10 mouse cellular contexts compared by ENCODE assay signal in the genomic region with DNA sequence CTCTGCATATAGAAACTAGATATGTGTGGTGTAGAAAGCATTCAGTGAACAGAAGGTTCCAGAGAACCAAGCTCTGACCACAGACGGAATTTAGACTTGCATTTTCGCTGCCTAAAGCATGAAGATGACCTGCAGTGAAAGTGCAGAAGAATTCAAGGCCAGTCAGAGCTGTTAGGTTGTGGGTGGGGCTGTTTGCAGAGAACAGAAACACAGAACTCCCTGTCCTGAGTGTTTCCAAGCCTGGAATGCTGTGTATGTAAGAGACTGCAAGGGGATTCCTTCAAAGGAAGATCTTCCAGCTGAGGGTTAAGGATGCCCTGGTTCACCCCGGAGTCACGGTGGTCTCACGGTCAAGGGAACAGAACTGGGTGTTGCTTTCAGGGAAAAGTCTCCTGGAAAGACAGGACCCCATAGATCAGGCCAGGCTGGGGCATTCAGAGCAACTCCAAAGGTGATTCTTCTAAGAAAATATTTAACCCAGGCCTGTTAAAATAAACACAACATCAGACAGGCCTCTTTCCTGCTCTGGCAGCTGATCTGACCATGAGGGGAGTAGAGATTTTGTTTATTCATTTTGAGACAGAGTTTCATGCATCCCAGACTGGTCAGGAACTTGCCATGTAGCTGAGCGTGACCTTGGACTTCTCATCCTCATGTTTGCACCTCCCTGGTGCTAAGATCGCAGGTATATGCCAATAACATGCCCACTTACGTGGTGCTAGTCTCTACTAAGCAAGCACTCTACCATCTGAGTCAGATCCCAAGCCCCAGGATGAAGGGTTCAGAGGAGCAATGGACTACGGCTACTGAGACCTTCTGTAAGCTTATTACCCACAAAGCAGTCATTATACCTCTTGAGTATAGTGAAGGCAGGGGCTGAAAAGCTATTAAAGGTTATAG.
DNase-seq lines count a peak whose midpoint lies in the region; ATAC-seq and TF ChIP-seq lines count a peak whose summit lies in the region.
"Had no signal": no experiment of that assay in that cellular context is flagged by ENCODE, and none has a peak within 500 bp of the region (broad histone marks: within the 10 kb centered on the region; RNA-seq: fewer than 3 reads in every experiment).

No protein-coding gene starts in this region.

- no peak for TF ChIP-seq CTCF in midbrain, postnatal 0 days (IDR thresholded peaks at IDR 0.05)

- intact Hi-C loops in heart, postnatal 14 days (cut with DNase I), result no loop called here

- H3K36me3 ChIP-seq in limb, embryonic 10.5 days, result no peaks in the 10 kb centered on the region
- 0 out of 2 replicates have a peak, but pooled peaks cover 3% of the 10 kb centered on the region for H3K36me3 ChIP-seq in stomach, embryonic 15.5 days
- H3K36me3 ChIP-seq in midbrain, postnatal 0 days (ENCODE audit: insufficient read depth, low read length), result no peaks in the 10 kb centered on the region
- H3K36me3 ChIP-seq: heart, embryonic 15.5 days had no signal

- no peak overlapping the region for H3K9ac ChIP-seq in stomach, embryonic 15.5 days
- H3K9ac ChIP-seq in midbrain, postnatal 0 days (replicated peaks; ENCODE audit: low read length, poor library complexity, severe bottlenecking), result no peak overlapping the region
- H3K9ac ChIP-seq: heart, embryonic 15.5 days had no signal

- no peak overlapping the region for H3K4me2 ChIP-seq in stomach, embryonic 15.5 days
- no peak overlapping the region for H3K4me2 ChIP-seq in midbrain, postnatal 0 days (ENCODE audit: low read depth, low read length, poor library complexity, severe bottlenecking)
- H3K4me2 ChIP-seq: heart, embryonic 15.5 days had no signal

- peak; percentile 83 for DNase-seq in heart, adult 11 months
- no peak for DNase-seq in heart, postnatal 14 days
- DNase-seq in lung, postnatal 25 days (ENCODE audit: low spot score), result peak; percentile 25
- no peak for DNase-seq in lung, postnatal 10 days
- DNase-seq in limb, embryonic 10.5 days (ENCODE audit: low spot score), result no peak
- no peak for DNase-seq in midbrain, postnatal 0 days (ENCODE audit: low spot score)
- no peak for DNase-seq in T-cell, adult 2 months (ENCODE audit: low spot score)

- no peak; the same call in 1 of the 2 replicates for ATAC-seq in stomach, embryonic 15.5 days (ENCODE audit: insufficient read depth, low FRiP score, low read depth)
- no peak for ATAC-seq in midbrain, postnatal 0 days (ENCODE audit: low FRiP score)

- 84% methylated on average over 9 of the region's 9 CpGs for WGBS in limb, embryonic 10.5 days
- 42% methylated on average over 9 of the region's 9 CpGs for WGBS in stomach, embryonic 15.5 days
- WGBS in midbrain, postnatal 0 days, result 80% methylated on average over 9 of the region's 9 CpGs

- no peaks in the 10 kb centered on the region for H3K9me3 ChIP-seq in limb, embryonic 10.5 days (replicated peaks)
- no peaks in the 10 kb centered on the region for H3K9me3 ChIP-seq in stomach, embryonic 15.5 days
- no peaks in the 10 kb centered on the region for H3K9me3 ChIP-seq in midbrain, postnatal 0 days (ENCODE audit: low read length)
- H3K9me3 ChIP-seq: heart, embryonic 15.5 days had no signal

- peak overlapping the region; percentile 7; the same call in 1 of the 2 replicates for H3K27ac ChIP-seq in limb, embryonic 10.5 days
- peak overlapping the region; percentile 54 for H3K27ac ChIP-seq in stomach, embryonic 15.5 days
- no peak overlapping the region for H3K27ac ChIP-seq in midbrain, postnatal 0 days (ENCODE audit: low read depth, low read length)
- H3K27ac ChIP-seq: heart, embryonic 15.5 days; left cerebral cortex, adult 2 months had no signal

- no peak overlapping the region for H3K4me3 ChIP-seq in limb, embryonic 10.5 days
- H3K4me3 ChIP-seq in stomach, embryonic 15.5 days (replicated peaks), result no peak overlapping the region
- no peak overlapping the region for H3K4me3 ChIP-seq in midbrain, postnatal 0 days (ENCODE audit: low read depth, low read length)
- H3K4me3 ChIP-seq: heart, embryonic 15.5 days; left cerebral cortex, adult 2 months had no signal

- peaks cover 23% of the 10 kb centered on the region for H3K4me1 ChIP-seq in limb, embryonic 10.5 days
- peaks cover 24% of the 10 kb centered on the region for H3K4me1 ChIP-seq in stomach, embryonic 15.5 days
- H3K4me1 ChIP-seq in midbrain, postnatal 0 days (ENCODE audit: insufficient read depth, low read length), result no peaks in the 10 kb centered on the region

- no peaks in the 10 kb centered on the region for H3K27me3 ChIP-seq in limb, embryonic 10.5 days (ENCODE audit: low read depth, poor library complexity, severe bottlenecking)
- H3K27me3 ChIP-seq in stomach, embryonic 15.5 days (replicated peaks), result no peaks in the 10 kb centered on the region
- no peaks in the 10 kb centered on the region for H3K27me3 ChIP-seq in midbrain, postnatal 0 days (ENCODE audit: insufficient read depth, low read length)
- H3K27me3 ChIP-seq: heart, embryonic 15.5 days had no signal

Comparison
In these comparisons a context has a peak if more than half of its experiments do, and no peak if none do; other contexts are left out.
1. DNase-seq: peak in heart, adult 11 months (single experiment) and lung, postnatal 25 days (single experiment); none in heart, postnatal 14 days (0 of 2), lung, postnatal 10 days (single experiment), limb, embryonic 10.5 days (single experiment), midbrain, postnatal 0 days (single experiment) and T-cell, adult 2 months (single experiment).